Mouse (Mus musculus): ENCODE data around the gene Mrln.

Mrln gene

DNA sequence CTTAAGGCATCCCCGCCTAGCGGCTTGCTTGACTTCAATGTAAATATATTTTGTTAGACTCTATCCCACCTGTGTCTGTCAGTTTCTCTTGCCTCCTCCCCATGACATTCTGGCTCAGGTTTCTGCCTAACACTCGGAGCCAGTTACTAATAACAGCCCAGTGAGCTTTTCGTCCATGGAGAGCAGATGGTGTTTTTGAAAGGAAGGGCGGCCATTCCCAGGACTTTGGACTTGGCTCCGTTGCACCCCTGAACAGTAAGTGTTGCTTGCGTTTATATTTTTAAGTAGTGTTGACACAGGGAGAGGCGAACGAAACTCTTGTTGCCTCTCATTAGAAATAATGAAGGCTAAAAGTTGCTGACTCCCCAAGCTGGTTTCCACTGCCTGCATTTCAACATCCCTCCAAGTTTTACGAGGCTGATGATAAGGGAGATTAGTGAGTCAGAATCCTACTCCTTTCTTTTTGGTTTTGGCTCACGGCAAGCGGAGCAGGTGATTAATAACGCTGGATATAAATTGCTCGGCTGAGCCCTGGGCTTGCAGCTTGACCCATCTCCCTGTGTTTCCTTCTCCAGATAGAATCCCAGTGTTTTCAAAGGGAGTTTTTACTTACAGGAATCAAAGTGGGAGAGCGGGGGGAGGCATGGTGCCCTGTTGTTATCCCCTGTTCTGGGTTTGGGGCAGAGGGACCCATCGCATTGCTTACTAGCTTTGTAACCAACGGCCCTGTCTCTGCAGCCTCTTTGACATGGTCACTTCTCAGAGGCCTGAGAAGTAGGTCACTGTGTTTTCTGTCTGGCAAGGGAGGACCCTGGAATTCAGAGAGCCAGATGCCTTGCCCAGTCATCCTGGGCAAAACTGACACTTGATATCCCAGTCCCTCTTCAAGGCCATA lies at the start of gene Mrln:
TSS of gene Mrln (plus strand) at position 160 of the 895 bp plus-strand sequence.
- DNase-seq (ENCODE audit: low spot score in 2 of 2) = no peak

GRCm38 (mm10) chr10:70156431-70157165 lies 47.9 kb upstream of the Mrln start:
- no peak for DNase-seq (ENCODE audit: low spot score in 2 of 2)

- no peak for DNase-seq (ENCODE audit: low spot score in 2 of 2)
These were observed 44.7 kb upstream of the Mrln start for GRCm38 (mm10) chr10:70159651-70160320.

- no peak for DNase-seq (ENCODE audit: low spot score in 2 of 2)
These were observed 43.7 kb upstream of the Mrln start for GRCm38 (mm10) chr10:70160811-70161210.

- no peak for DNase-seq (ENCODE audit: low spot score in 2 of 2)
These were observed 43.0 kb upstream of the Mrln start for GRCm38 (mm10) chr10:70161504-70161903.

DNA sequence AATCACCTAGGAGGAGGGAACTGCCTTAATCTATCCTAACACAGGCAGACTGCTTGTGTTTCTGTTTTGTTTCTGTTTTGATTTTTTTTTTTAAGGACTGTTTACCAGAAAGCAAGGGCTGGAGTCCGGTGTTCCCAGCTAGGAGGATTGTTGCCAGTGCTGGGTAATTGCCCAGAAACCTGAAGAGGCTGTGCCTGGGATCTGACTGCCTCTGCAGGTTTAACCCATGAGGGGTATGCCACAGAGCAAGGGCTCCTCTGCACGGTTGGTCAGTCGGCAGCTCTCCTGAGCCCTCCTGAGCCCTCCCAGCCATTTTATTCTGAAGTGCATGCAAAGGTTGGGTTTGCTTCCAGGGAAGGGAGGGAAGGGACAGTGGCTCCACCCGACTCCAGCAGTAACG lies 40.8 kb upstream of the Mrln start:
- DNase-seq (ENCODE audit: low spot score in 2 of 2) = no peak

DNA sequence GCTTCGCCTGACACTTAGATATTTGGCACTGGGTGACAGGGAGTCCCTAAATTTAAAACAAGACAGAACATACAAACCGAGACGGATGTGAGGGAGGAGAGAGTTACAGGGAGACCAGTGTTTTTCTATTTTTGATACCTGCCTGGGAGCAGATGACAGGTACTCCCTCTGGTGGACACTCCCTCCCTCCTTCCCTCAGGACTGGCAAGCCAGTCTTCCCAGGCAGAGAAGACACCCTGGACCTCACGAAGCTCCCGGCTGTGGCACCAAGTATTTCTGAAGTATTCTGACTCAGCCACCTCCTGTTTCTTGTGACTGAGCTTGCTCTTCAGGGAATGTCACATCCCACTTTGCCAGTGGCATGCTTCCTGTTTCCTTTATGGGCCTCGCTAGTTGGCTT lies 38.6 kb upstream of the Mrln start:
- no peak for DNase-seq (ENCODE audit: low spot score in 2 of 2)

- DNase-seq (ENCODE audit: low spot score in 2 of 2) = no peak
These were observed 38.0 kb upstream of the Mrln start for GRCm38 (mm10) chr10:70166427-70166826.

DNA sequence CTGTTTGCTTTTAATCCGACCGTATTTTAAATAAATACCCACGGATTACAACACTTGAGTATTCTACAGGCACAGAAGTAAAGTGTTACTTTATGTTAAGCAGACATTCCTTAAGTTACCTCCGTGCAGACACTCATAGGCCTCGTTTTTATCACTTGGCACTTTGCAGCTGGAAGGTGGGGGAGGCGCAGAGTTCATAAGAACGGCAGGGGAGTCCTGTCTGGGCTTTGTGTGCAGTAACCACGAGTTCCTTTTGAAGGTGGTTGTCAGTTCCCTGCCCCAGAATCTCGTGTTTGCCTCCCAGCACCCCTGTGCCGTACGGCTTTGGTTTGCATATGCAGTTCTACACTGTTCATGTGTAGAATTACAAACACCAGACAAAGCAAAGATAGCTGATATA lies 36.8 kb upstream of the Mrln start:
- DNase-seq (ENCODE audit: low spot score in 2 of 2) = no peak

GRCm38 (mm10) chr10:70168396-70168795 lies 36.1 kb upstream of the Mrln start:
- no peak for DNase-seq (ENCODE audit: low spot score in 2 of 2)

GRCm38 (mm10) chr10:70169044-70169443 lies 35.4 kb upstream of the Mrln start:
- peak; percentile 33 to 53 for DNase-seq (ENCODE audit: low spot score in 2 of 2)

DNA sequence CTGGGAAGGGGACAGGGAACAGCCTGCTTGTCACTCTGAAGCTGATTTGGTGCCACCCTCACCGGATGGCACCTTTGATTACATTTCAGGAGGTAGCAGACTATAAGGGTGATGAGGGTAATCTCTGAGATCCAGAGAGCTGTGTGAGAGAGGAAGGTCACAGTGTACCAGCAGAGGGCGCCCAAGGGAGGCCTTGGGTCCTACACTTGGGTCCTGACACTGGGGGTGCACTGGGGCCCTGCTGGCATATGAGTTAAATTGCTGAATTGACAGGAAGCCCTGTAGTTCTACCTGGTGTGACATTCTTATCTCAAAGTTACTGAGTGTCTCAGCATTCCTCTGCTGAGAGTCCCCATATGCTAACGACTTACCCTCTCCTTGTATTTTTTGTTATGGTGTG lies 31.1 kb upstream of the Mrln start:
- peak in 1 of 2 experiments; percentile 40 for DNase-seq (ENCODE audit: low spot score in 2 of 2)

DNA sequence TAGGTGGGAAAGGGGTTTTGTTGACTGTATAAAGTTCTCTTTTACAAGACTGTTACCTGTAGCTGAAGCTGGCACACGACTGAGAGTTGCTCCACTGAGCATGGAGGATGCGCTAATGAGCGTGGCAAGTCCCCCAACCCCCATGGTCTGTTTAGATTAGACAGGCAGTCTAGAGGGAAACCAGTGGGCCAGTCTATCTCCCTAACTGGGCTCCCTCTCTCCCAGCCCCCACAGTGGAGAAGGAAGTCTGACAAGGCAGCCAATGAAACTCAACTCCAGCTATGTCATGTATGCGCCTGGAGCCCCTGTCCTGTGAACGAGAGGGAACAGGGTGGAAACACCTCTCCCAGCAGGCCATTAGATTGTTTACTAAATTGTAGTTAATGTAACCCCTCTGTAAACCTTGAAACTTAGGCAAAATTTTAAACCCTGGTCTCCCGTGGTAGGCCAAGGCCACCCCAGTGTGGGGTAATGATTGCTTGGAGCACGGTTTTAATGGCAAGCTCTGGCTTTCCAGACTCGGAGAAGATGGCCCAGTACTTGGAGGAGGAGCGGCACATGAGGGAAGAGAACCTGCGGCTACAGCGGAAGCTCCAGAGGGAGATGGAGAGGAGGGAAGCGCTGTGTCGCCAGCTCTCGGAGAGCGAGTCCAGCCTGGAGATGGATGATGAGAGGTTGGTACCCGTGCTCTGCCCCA lies 29.8 kb upstream of the Mrln start:
- DNase-seq (ENCODE audit: low spot score in 2 of 2) = no peak

DNA sequence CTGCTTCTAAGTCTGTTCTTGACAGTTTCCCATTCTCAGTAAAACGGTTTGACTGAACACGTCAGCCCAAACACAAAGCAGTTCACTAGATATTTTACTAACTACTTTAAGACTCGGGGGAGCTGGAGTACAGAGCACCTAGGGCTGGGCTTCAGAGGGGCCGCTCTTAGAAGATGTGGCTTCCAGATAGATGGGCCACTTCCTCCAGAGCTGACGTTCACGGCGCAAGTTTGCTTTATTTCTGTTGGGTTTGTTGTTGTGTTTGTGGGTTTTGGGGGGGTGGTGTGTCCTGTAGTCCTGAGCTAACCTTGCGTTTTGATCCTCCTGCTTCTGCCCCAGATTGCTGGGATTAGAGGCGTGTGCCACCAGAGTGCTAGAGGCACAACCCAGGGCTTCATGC lies 23.7 kb upstream of the Mrln start:
- DNase-seq (ENCODE audit: low spot score in 2 of 2) = no peak

DNA sequence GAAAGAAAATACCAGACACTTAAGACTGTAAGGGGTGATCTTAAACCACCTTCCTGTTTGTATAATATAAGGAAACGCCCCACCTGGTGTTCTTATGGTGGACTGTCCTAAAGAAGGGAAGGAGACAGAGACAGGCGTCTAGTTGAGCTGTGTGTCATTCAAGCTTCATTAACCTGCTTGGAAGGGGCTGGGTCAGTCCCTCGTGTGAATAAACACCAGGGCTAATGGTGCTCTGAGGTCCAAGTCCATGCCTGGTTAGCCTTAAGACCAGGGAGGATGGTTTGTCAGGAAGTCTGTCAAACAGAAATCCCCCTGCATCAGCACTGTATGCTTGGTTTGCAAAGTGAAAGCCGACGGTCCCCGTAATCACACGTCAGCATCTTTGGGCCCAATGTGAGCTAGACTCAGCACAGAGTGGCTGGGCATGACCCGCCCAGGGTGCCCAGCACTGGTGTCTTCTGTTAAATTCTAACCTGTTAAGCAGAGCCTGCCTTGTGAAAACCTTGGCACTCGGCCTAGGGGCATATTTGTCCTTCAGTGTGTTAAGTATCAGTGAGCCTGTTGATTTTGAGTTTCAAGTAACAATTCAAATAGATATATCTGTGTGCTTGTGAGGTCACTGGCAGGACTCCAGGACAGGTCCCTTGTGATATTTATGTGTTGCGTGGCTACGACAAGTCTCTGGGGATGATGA lies 23.0 kb upstream of the Mrln start:
- no peak for DNase-seq (ENCODE audit: low spot score in 2 of 2)

GRCm38 (mm10) chr10:70183210-70184080 lies 21.0 kb upstream of the Mrln start:
- no peak for DNase-seq (ENCODE audit: low spot score in 2 of 2)

GRCm38 (mm10) chr10:70186136-70186535 lies 18.3 kb upstream of the Mrln start:
- no peak for DNase-seq (ENCODE audit: low spot score in 2 of 2)

DNA sequence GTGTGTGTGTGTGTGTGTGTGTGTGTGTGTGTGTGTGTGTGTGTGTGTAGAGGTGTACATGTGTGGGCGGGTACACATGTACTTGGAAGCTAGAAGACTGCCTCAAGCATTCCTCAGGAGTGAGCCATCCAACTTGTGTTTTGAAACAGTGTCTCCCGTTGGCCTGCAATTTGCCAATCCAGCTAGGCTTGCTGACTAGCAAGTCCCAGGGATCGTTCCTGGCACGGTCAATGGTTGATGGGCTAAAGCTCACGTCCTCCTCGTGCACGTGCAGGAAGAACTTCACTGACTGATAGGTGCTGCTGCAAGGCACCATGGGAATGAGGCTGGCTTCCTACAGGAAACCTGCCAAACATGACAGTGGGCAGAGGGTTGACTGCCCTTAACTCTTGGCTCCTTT lies 17.9 kb upstream of the Mrln start:
- no peak for DNase-seq (ENCODE audit: low spot score in 2 of 2)

DNA sequence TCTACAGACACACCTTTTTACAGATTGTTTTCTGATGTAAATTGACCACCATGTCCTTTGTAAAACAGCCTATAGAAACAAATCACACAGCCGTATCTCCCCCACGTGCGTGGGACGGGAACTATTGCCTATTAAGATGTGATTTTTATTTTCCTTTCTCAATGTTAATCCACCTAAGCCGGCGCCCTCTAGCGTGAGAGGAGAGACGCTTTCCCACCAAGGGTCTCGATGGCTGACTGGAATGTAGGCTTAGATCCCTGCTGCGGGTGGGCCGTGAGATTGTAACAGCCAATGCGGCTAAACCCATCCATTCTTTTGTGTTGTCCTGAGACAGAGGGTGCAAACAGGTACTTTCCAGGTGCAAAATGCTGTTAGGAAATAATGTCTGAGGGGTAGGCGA lies 14.6 kb upstream of the Mrln start:
- DNase-seq (ENCODE audit: low spot score in 2 of 2) = no peak

DNA sequence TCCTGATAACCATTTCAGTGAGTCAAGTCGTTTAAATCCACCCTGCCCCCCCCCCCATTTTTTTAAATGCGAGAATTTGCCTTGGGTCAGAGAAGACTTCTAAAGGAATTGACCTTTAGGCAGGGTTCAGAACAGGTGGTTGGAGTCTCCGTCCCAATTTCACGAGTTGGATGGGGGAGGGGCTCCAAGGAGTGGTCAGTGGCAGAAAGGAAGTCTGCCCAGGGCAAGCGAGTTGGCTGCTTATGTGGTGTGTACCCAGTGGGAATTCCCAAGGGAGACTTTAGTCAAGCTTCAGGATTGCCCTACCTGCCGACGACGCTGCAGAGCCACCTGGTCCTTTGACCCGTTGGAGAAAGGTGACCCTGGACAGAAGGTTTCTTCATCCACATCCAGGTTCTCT lies 10.2 kb upstream of the Mrln start:
- DNase-seq (ENCODE audit: low spot score in 2 of 2) = no peak
